Mouse (Mus musculus) forebrain, postnatal 0 days (tissue): ENCODE data around the gene Hyal3. TPM values are rescaled to one million over a fixed set of nuclear protein-coding genes. Genes with fewer than 3 reads are reported as not detected.
A peak's percentile ranks its signal among the peaks of the same experiment; 100 is the strongest.

Experiments used
- ATAC-seq: fragments of 200-750 bp; cut with Nextera tagmentation; 2 replicates; pipeline ENCODE4 v1.8.0; 2017; ENCODE audit warnings: mild to moderate bottlenecking, moderate library complexity
- DNase-seq: peaks from one replicate; pipeline ENCODE4 v3.0.0-alpha.2; 2015
- H3K27ac ChIP-seq: fragments of 300-500 bp; sonication (generic); 2 replicates; pipeline ENCODE4 v1.5.1; 2014; ENCODE audit warnings: low read depth, mild to moderate bottlenecking, antibody characterized with exemption, low read length, moderate library complexity, mixed read lengths
- H3K27me3 ChIP-seq: fragments of 300-500 bp; sonication (generic); 2 replicates; pipeline ENCODE4 v1.6.1; 2014; ENCODE audit warnings: mild to moderate bottlenecking, low read length, mixed read lengths; ENCODE audit not compliant: insufficient read depth
- H3K36me3 ChIP-seq: fragments of 300-500 bp; sonication (generic); 2 replicates; pipeline ENCODE4 v1.6.1; 2014; ENCODE audit warnings: mild to moderate bottlenecking, moderate library complexity; ENCODE audit not compliant: insufficient read depth
- H3K4me1 ChIP-seq: fragments of 300-500 bp; sonication (generic); 2 replicates; pipeline ENCODE4 v1.6.1; 2014; ENCODE audit warnings: antibody characterized with exemption; ENCODE audit not compliant: insufficient read depth
- H3K4me2 ChIP-seq: fragments of 300-500 bp; sonication (generic); 2 replicates; pipeline ENCODE4 v1.6.1; 2014; ENCODE audit warnings: low read depth, mild to moderate bottlenecking, moderate library complexity
- H3K4me3 ChIP-seq: fragments of 300-500 bp; sonication (generic); 2 replicates; pipeline ENCODE4 v1.5.1; 2014; ENCODE audit warnings: low read depth, low read length, mixed read lengths
- H3K9ac ChIP-seq: fragments of 300-500 bp; sonication (generic); 2 replicates; pipeline ENCODE4 v1.6.1; 2014; ENCODE audit warnings: mild to moderate bottlenecking
- H3K9me3 ChIP-seq: fragments of 300-500 bp; sonication (generic); 2 replicates; pipeline ENCODE4 v1.6.1; 2016; ENCODE audit warnings: low read length
- CTCF ChIP-seq: sonication (generic); IDR thresholded peaks from 2 replicates; pipeline ENCODE4 v1.5.1; 2016; ENCODE audit warnings: antibody characterized with exemption, control low read depth, low read depth
- WGBS: fragments of 180-500 bp; shearing (Covaris S2); extraction: QIAGEN DNeasy Blood & Tissue Kit; methylation state at CpG from one replicate; pipeline ENCODE4 v1.1.7; 2014; 5-methylcytosine and 5-hydroxymethylcytosine counted together
- polyA plus RNA-seq: library from polyadenylated mRNA; unstranded; fragments of >200 nt; fragmentation: Nextera tagmentation; extraction: Ambion mirVana; gene quantifications from 2 replicates; pipeline ENCODE4 v1.2.1, GENCODE M21; 2015
- total RNA-seq: library from RNA; depleted of rRNA; stranded (reverse); fragments of >200 nt; gene quantifications from 2 replicates; pipeline ENCODE4 v1.2.3, GENCODE M21; 2014

The Hyal3 gene
- total and polyA plus RNA-seq, 2 experiments from 2014 or later: 1.00 to 1.5 TPM

GRCm38 (mm10) chr9:107579023-107579900 lies 1.4 kb upstream of the Hyal3 start:
- no peak for ATAC-seq
- no peak for DNase-seq

GRCm38 (mm10) chr9:107581584-107581983 lies 966 bp downstream of the Hyal3 start:
- H3K4me1 ChIP-seq: peaks cover 6% of the 10 kb centered on the region; the same call in 1 of the 2 replicates
- peak overlapping the region; percentile 68; the same call in 1 of the 2 replicates for H3K9ac ChIP-seq
- no peaks in the 10 kb centered on the region for H3K27me3 ChIP-seq
- no peak for TF ChIP-seq CTCF
- H3K4me3 ChIP-seq: peak overlapping the region; percentile 57
- 0 out of 2 replicates have a peak overlapping the region, but pooled peaks have one; percentile 81 for H3K27ac ChIP-seq
- ATAC-seq (no peak), DNase-seq (no peak)
- no peaks in the 10 kb centered on the region for H3K9me3 ChIP-seq
- peak overlapping the region; percentile 83 for H3K4me2 ChIP-seq
- H3K36me3 ChIP-seq: peaks cover 5% of the 10 kb centered on the region; the same call in 1 of the 2 replicates
- 86% methylated on average over 4 of the region's 4 CpGs for WGBS

More at GRCm38 (mm10) chr9:107579023-107579900, 1.4 kb upstream of the Hyal3 start:
- Histone ChIP-seq H3K9ac (0 out of 2 replicates have a peak overlapping the region, but pooled peaks have one; percentile 14), H3K4me1 (peaks cover 6% of the 10 kb centered on the region; the same call in 1 of the 2 replicates), H3K9me3 (no peaks in the 10 kb centered on the region), H3K4me3 (no peak overlapping the region), H3K4me2 (0 out of 2 replicates have a peak overlapping the region, but pooled peaks have one; percentile 83), H3K27ac (peak overlapping the region; percentile 35; the same call in 1 of the 2 replicates), H3K36me3 (peaks cover 11% of the 10 kb centered on the region), H3K27me3 (no peaks in the 10 kb centered on the region)
- 91% methylated on average over 14 of the region's 14 CpGs for WGBS
- no peak for TF ChIP-seq CTCF

- no peak for ATAC-seq
- H3K36me3 ChIP-seq: peaks cover 5% of the 10 kb centered on the region; the same call in 1 of the 2 replicates
- no peak overlapping the region for H3K4me3 ChIP-seq
- TF ChIP-seq CTCF: no peak
- no peak overlapping the region for H3K4me2 ChIP-seq
- no peak overlapping the region for H3K9ac ChIP-seq
- no peak for DNase-seq
- no peaks in the 10 kb centered on the region for H3K9me3 ChIP-seq
- H3K27ac ChIP-seq: no peak overlapping the region
- H3K4me1 ChIP-seq: peaks cover 6% of the 10 kb centered on the region; the same call in 1 of the 2 replicates
- no peaks in the 10 kb centered on the region for H3K27me3 ChIP-seq
- WGBS: 89% methylated on average over 7 of the region's 7 CpGs
Measured at GRCm38 (mm10) chr9:107582509-107583062, 2.0 kb downstream of the Hyal3 start.

- ATAC-seq (no peak), DNase-seq (no peak)
- WGBS: 91% methylated on average over 14 of the region's 14 CpGs
- Histone ChIP-seq H3K27ac (no peak overlapping the region), H3K4me3 (no peak overlapping the region), H3K36me3 (peaks cover 5% of the 10 kb centered on the region; the same call in 1 of the 2 replicates), H3K4me1 (peaks cover 8% of the 10 kb centered on the region), H3K27me3 (no peaks in the 10 kb centered on the region), H3K9me3 (no peaks in the 10 kb centered on the region), H3K4me2 (no peak overlapping the region), H3K9ac (no peak overlapping the region)
- no peak for TF ChIP-seq CTCF
Measured at GRCm38 (mm10) chr9:107583174-107583573, 2.6 kb downstream of the Hyal3 start.

- Histone ChIP-seq H3K36me3 (peaks cover 23% of the 10 kb centered on the region), H3K9me3 (no peaks in the 10 kb centered on the region), H3K4me3 (no peak overlapping the region), H3K4me1 (peaks cover 6% of the 10 kb centered on the region; the same call in 1 of the 2 replicates), H3K27me3 (no peaks in the 10 kb centered on the region), H3K4me2 (no peak overlapping the region), H3K9ac (no peak overlapping the region), H3K27ac (no peak overlapping the region)
- TF ChIP-seq CTCF: no peak
- ATAC-seq (no peak), DNase-seq (no peak)
- 93% methylated on average over 5 of the region's 5 CpGs for WGBS
Measured at GRCm38 (mm10) chr9:107586504-107586903, 5.9 kb downstream of the Hyal3 start.

GRCm38 (mm10) chr9:107586974-107587832 lies 6.6 kb downstream of the Hyal3 start, which contains the start of gene Ifrd2:
TSS of gene Ifrd2 (plus strand) at chr9:107587642.
- H3K4me3 ChIP-seq: peak within 1 kb of the TSS; percentile 70
- peak within 1 kb of the TSS; percentile 52 for H3K9ac ChIP-seq
- peaks cover 6% of the 10 kb centered on the region; the same call in 1 of the 2 replicates for H3K4me1 ChIP-seq
- H3K4me2 ChIP-seq: peak within 1 kb of the TSS; percentile 74
- H3K27me3 ChIP-seq: no peaks in the 10 kb centered on the region
- no peaks in the 10 kb centered on the region for H3K9me3 ChIP-seq
- WGBS: 14% methylated on average over 46 of the region's 46 CpGs
- DNase-seq: peak; percentile 98
- ATAC-seq: peak; percentile 99
- no peak within 1 kb of the TSS for H3K27ac ChIP-seq
- TF ChIP-seq CTCF: no peak
- H3K36me3 ChIP-seq: peaks cover 29% of the 10 kb centered on the region
